Mouse (Mus musculus): ENCODE measurements at regions not wholly inside any gene's neighbourhood (a gene's known extent, or its start where the extent isn't known, plus 50 kb on each side); places are given as distances from the start of the nearest gene placed in this dataset.

GRCm38 (mm10) chr5:101297511-101298102 lies 367.2 kb downstream of the Nkx6-1 start:
- TF ChIP-seq CTCF (IDR thresholded peaks at IDR 0.05; ENCODE audit: borderline replicate concordance, control insufficient read depth, extremely low read depth, insufficient read depth, low read length, poor library complexity): no peak
- no peak for TF ChIP-seq POLR2A (IDR thresholded peaks at IDR 0.05; ENCODE audit: control insufficient read depth, extremely low read depth, insufficient read depth, low read length, poor library complexity)
